Comparison of ENCODE assay signal across 8 mouse cellular contexts in the genomic region with DNA sequence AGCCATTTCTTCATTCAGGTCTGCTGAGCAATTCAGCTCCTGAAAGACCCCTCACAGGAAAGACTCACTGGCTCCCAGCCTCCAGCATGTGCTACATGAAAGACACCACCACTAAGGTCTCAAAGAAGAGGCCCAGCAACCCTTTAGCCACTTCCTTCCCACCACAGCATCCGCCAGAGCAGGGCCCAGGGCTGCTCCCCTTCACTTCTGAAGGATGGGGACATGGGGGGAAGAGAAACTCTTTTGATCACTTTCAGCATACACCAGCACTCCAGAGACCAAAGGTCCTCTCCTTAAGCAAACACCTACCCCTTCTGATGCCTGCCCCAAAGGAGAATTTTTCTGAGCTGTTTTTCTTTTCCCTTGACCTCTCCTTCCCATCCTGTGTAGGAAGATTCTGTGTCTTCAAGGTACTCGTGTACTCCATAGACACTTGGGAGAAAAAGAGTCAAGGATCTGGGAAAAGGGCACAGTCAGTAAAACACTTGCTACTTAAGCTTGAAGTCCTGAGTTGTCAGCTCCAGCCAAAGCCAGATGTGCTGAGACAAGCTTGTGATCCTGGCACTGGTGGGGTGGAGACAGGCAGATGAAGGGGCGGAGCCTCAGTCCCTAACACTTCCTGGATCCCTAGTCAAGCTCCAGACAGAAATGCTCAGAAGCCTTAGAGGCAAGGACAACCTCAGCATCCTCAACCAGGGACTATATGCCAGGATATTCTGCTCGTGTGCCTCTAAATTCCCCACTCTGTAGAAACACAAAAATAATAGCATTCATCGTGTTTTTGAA. TPM values are rescaled to one million over a fixed set of nuclear protein-coding genes. Genes with fewer than 3 reads are reported as not detected.
DNase-seq lines count a peak whose midpoint lies in the region; ATAC-seq and TF ChIP-seq lines count a peak whose summit lies in the region.

No protein-coding gene starts in this region.

- H3K27ac ChIP-seq in hindbrain, embryonic 10.5 days = no peak overlapping the region
- no peak overlapping the region for H3K27ac ChIP-seq in hindbrain, embryonic 12.5 days
- H3K27ac ChIP-seq in limb, embryonic 10.5 days = no peak overlapping the region

- ATAC-seq in hindbrain, embryonic 12.5 days (ENCODE audit: low FRiP score) = no peak

- no peak for TF ChIP-seq CTCF in brain, embryonic 14.5 days (IDR thresholded peaks at IDR 0.05; ENCODE audit: borderline replicate concordance, extremely low read depth, insufficient read depth, insufficient read length)

- no peaks in the 10 kb centered on the region for H3K36me3 ChIP-seq in hindbrain, embryonic 10.5 days
- H3K36me3 ChIP-seq in hindbrain, embryonic 12.5 days = no peaks in the 10 kb centered on the region
- no peaks in the 10 kb centered on the region for H3K36me3 ChIP-seq in limb, embryonic 10.5 days

- WGBS in hindbrain, embryonic 10.5 days = 57% methylated on average over 5 of the region's 5 CpGs
- WGBS in hindbrain, embryonic 12.5 days = 51% methylated on average over 5 of the region's 5 CpGs
- WGBS in limb, embryonic 10.5 days = 49% methylated on average over 5 of the region's 5 CpGs

- H3K9me3 ChIP-seq in hindbrain, embryonic 10.5 days = no peaks in the 10 kb centered on the region
- no peaks in the 10 kb centered on the region for H3K9me3 ChIP-seq in hindbrain, embryonic 12.5 days (replicated peaks)
- H3K9me3 ChIP-seq in limb, embryonic 10.5 days (replicated peaks) = no peaks in the 10 kb centered on the region

- no peak overlapping the region for H3K4me2 ChIP-seq in hindbrain, embryonic 12.5 days (replicated peaks)

- peaks cover 14% of the 10 kb centered on the region for H3K4me1 ChIP-seq in hindbrain, embryonic 10.5 days (replicated peaks)
- H3K4me1 ChIP-seq in hindbrain, embryonic 12.5 days = no peaks in the 10 kb centered on the region
- H3K4me1 ChIP-seq in limb, embryonic 10.5 days = peaks cover 9% of the 10 kb centered on the region

- no peak for TF ChIP-seq POLR2A in brain, embryonic 14.5 days (IDR thresholded peaks at IDR 0.05; ENCODE audit: borderline replicate concordance, extremely low read depth, insufficient read depth, insufficient read length, poor library complexity, severe bottlenecking)

- no peaks in the 10 kb centered on the region for H3K27me3 ChIP-seq in hindbrain, embryonic 10.5 days (ENCODE audit: insufficient read depth, poor library complexity, severe bottlenecking)
- H3K27me3 ChIP-seq in hindbrain, embryonic 12.5 days = no peaks in the 10 kb centered on the region
- no peaks in the 10 kb centered on the region for H3K27me3 ChIP-seq in limb, embryonic 10.5 days (ENCODE audit: low read depth, poor library complexity, severe bottlenecking)

- no peak overlapping the region for H3K4me3 ChIP-seq in hindbrain, embryonic 10.5 days
- H3K4me3 ChIP-seq in hindbrain, embryonic 12.5 days = no peak overlapping the region
- no peak overlapping the region for H3K4me3 ChIP-seq in limb, embryonic 10.5 days

- peak; percentile 27 for DNase-seq in hindbrain, embryonic 10.5 days (ENCODE audit: low spot score)
- peak; percentile 40 for DNase-seq in brain, embryonic 14.5 days (ENCODE audit: low read depth)
- DNase-seq in limb, embryonic 10.5 days (ENCODE audit: low spot score) = peak; percentile 48
- peak; percentile 15 for DNase-seq in retina, postnatal 1 day
- no peak for DNase-seq in right cerebral cortex, postnatal 36 days (ENCODE audit: low spot score in 2 of 2)
- no peak for DNase-seq in Muller cell, postnatal 12 days (ENCODE audit: inconsistent ontology term)
- no peak for DNase-seq in cerebellum, postnatal 4 days (ENCODE audit: low spot score in 2 of 2)

- H3K9ac ChIP-seq in hindbrain, embryonic 12.5 days = no peak overlapping the region

RNA-seq across cellular contexts. Expression of gene Tmem163, which starts 53.6 kb away (rescaled TPM):
- polyA plus RNA-seq in hindbrain, embryonic 10.5 days (2016; fragmentation: Nextera tagmentation; extraction: Ambion mirVana) = 12.4 and 28.8 TPM in 2 replicates
- polyA plus RNA-seq in hindbrain, embryonic 12.5 days (2016; fragmentation: Nextera tagmentation; extraction: Ambion mirVana) = 40.4 and 45.0 TPM in 2 replicates
- polyA plus RNA-seq in brain, embryonic 14.5 days (2012; rRNA removed) = 35.2 and 53.4 TPM in 2 replicates
- polyA plus RNA-seq in limb, embryonic 10.5 days (2016; fragmentation: Nextera tagmentation; extraction: Ambion mirVana) = 1.5 and 3.5 TPM in 2 replicates

Comparison
In these comparisons a context has a peak if more than half of its experiments do, and no peak if none do; other contexts are left out.
1. DNase-seq: peak in hindbrain, embryonic 10.5 days (single experiment), brain, embryonic 14.5 days (single experiment), limb, embryonic 10.5 days (single experiment) and retina, postnatal 1 day (single experiment); none in right cerebral cortex, postnatal 36 days (0 of 2), Muller cell, postnatal 12 days (single experiment) and cerebellum, postnatal 4 days (0 of 2).